Mouse (Mus musculus) heart, postnatal 36 days (tissue): ENCODE measurements around the gene Taok3. TPM values are rescaled to one million over a fixed set of nuclear protein-coding genes. Genes with fewer than 3 reads are reported as not detected.
"Not testable (repeated sequence)": the region's sequence is repeated elsewhere in the genome, so short reads cannot be mapped to it uniquely, and the experiment has no call there.

Experiments
- DNase-seq, 2 experiments: peaks; one replicate each; pipeline ENCODE4 v3.0.0; 2021 to 2022
- intact Hi-C: fragments of 180-260 bp; cut with DNase I; formaldehyde crosslinking; loops from one replicate; pipeline ENCODE4 v1.15.1; 2025
- total RNA-seq, 2 experiments: library from RNA; stranded (reverse); gene quantifications; 2 replicates each; pipeline ENCODE4 v1.2.3; 2021

Gene Taok3
- total RNA-seq, 2 experiments from 2014 or later, result 7.7 to 8.2 TPM

- intact Hi-C loops, result loop anchor here (5.0 kb wide), 1 partner anchor 169 kb away; the partner anchor contains the start of gene Suds3
These were observed 166.4 kb downstream of the Taok3 start for GRCm38 (mm10) chr5:117286286-117286685.

GRCm38 (mm10) chr5:117286831-117287822 is 167.2 kb downstream of the Taok3 start, which contains the start of gene Pebp1:
TSS of gene Pebp1 (minus strand) at chr5:117287625.
- DNase-seq, result peak; percentile 96
- intact Hi-C loops, result loop anchor here (5.0 kb wide), 1 partner anchor 170 kb away; the partner anchor contains the start of gene Suds3

More at GRCm38 (mm10) chr5:117286286-117286685, 166.4 kb downstream of the Taok3 start:
- no peak for DNase-seq

- DNase-seq, result no peak
- intact Hi-C loops, result loop anchor here (5.0 kb wide), 1 partner anchor 172 kb away; the partner anchor contains the start of gene Suds3
These were observed 169.7 kb downstream of the Taok3 start for GRCm38 (mm10) chr5:117289646-117290045.

- intact Hi-C loops, result no loop called here
- DNase-seq, result no peak
These were observed 170.2 kb downstream of the Taok3 start for GRCm38 (mm10) chr5:117290081-117290480.

GRCm38 (mm10) chr5:117291312-117291711 is 171.4 kb downstream of the Taok3 start:
- intact Hi-C loops, result no loop called here
- DNase-seq, result no peak

GRCm38 (mm10) chr5:117292547-117292946 is 172.6 kb downstream of the Taok3 start:
- intact Hi-C loops, result no loop called here
- DNase-seq, result no peak

GRCm38 (mm10) chr5:117293776-117294175 is 173.8 kb downstream of the Taok3 start:
- DNase-seq, intact Hi-C loops: not testable (repeated sequence)

- DNase-seq, result no peak
- intact Hi-C loops, result no loop called here
These were observed 175.1 kb downstream of the Taok3 start for GRCm38 (mm10) chr5:117295011-117295410.

GRCm38 (mm10) chr5:117302899-117303298 is 183.0 kb downstream of the Taok3 start:
- intact Hi-C loops, result no loop called here
- no peak for DNase-seq

GRCm38 (mm10) chr5:117303691-117304579 is 184.0 kb downstream of the Taok3 start:
- no peak for DNase-seq
- intact Hi-C loops, result no loop called here

GRCm38 (mm10) chr5:117304947-117305346 is 185.0 kb downstream of the Taok3 start:
- intact Hi-C loops, result loop anchor here (5.0 kb wide), 1 partner anchor 188 kb away; the partner anchor contains the start of gene Suds3
- DNase-seq, result peak; percentile 66 to 84

- DNase-seq, result no peak
- intact Hi-C loops, result loop anchor here (5.0 kb wide), 1 partner anchor 188 kb away; the partner anchor contains the start of gene Suds3
These were observed 185.8 kb downstream of the Taok3 start for GRCm38 (mm10) chr5:117305754-117306153.

- intact Hi-C loops, result loop anchor here (1.0 to 5.0 kb wide), 3 partner anchors 101 to 190 kb away; partner anchors contain the start of gene Suds3
- DNase-seq, result no peak
These were observed 186.9 kb downstream of the Taok3 start for GRCm38 (mm10) chr5:117306826-117307225.

GRCm38 (mm10) chr5:117307699-117308098 is 187.8 kb downstream of the Taok3 start:
- DNase-seq, result peak; percentile 78 to 85
- intact Hi-C loops, result loop anchor here (1.0 to 5.0 kb wide), 4 partner anchors 82 to 190 kb away; partner anchors contain the start of genes Rfc5 and Suds3

- DNase-seq, result peak; percentile 57 to 68
- intact Hi-C loops, result no loop called here
These were observed 193.5 kb downstream of the Taok3 start for GRCm38 (mm10) chr5:117313420-117313819.

- DNase-seq, result no peak
- intact Hi-C loops, result loop anchor here (2.0 kb wide), 1 partner anchor 75 kb away; the partner anchor contains the start of gene Rfc5
These were observed 194.0 kb downstream of the Taok3 start for GRCm38 (mm10) chr5:117313909-117314308.

- no peak for DNase-seq
- intact Hi-C loops, result loop anchor here (2.0 kb wide), 1 partner anchor 74 kb away; the partner anchor contains the start of gene Rfc5
These were observed 194.9 kb downstream of the Taok3 start for GRCm38 (mm10) chr5:117314587-117315428.

GRCm38 (mm10) chr5:117318741-117319629 is 199.1 kb downstream of the Taok3 start, which contains the start of gene Vsig10:
TSS of gene Vsig10 (plus strand) at chr5:117319083.
- DNase-seq, result peak; percentile 72 to 86
- intact Hi-C loops, result loop anchor here (1.0 kb wide), 1 partner anchor 39 kb away; no protein-coding TSS in a partner anchor
